Mouse (Mus musculus): Measurements from ENCODE around the gene Fscn1. TPM values are rescaled to one million over a fixed set of nuclear protein-coding genes. Genes with fewer than 3 reads are reported as not detected.

Fscn1 gene
- polyA plus RNA-seq (2017; shearing (Covaris generic)) = not detected

GRCm38 (mm10) chr5:142959576-142960556 is at the start of gene Fscn1:
TSS of gene Fscn1 (plus strand) at chr5:142960343.

Other genes with a start within 250 kb of the Fscn1 start
- gene Tnrc18, start 142.7 kb upstream of the Fscn1 start, polyA plus RNA-seq (2017; shearing (Covaris generic)) = 43.8 TPM
- gene Fbxl18, start 64.9 kb upstream of the Fscn1 start, polyA plus RNA-seq (2017; shearing (Covaris generic)) = 2.1 TPM
- 2,502 TPM for gene Actb, start 53.6 kb upstream of the Fscn1 start, polyA plus RNA-seq (2017; shearing (Covaris generic))
- gene Rnf216, start 152.7 kb downstream of the Fscn1 start, polyA plus RNA-seq (2017; shearing (Covaris generic)) = 18.7 TPM
- gene Olfr718-ps1, start 187.2 kb downstream of the Fscn1 start, polyA plus RNA-seq (2017; shearing (Covaris generic)) = 0.07 TPM
- gene Rbak, start 220.4 kb downstream of the Fscn1 start, polyA plus RNA-seq (2017; shearing (Covaris generic)) = 16.2 TPM
- not detected for gene Spdye4b, start 220.7 kb downstream of the Fscn1 start, polyA plus RNA-seq (2017; shearing (Covaris generic))

Measured in naive thymus-derived CD4-positive, alpha-beta T cell, adult 5 months (primary cell).